Mouse (Mus musculus): Measurements from ENCODE around the gene Map3k12. TPM values are rescaled to one million over a fixed set of nuclear protein-coding genes. Genes with fewer than 3 reads are reported as not detected.

Gene Map3k12
- polyA plus RNA-seq, 1 experiment from 2014 or later = 58.3 TPM

DNA sequence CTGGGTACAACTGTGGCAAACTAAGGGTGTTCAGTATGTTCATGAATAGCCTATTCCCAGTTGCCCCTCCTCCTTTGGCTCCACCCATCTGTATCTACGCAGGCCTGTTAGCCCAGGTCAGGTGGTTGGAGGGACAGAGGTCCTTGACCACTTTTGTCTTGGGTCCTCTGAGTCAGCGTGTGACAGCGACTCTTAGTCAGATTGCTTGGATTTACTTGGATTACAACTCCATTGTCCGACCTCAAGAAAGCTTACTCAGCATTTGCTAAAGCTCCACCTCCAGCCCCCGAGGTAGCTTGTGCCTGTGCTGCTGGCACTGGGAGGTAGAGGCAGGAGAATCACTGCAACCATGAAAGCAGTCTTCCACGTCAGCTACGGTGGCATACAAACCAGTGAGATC lies 65.9 kb downstream of the Map3k12 start:
- no peaks in the 10 kb centered on the region for H3K27me3 ChIP-seq
- 43% methylated on average over 7 of the region's 7 CpGs for WGBS
- no peak overlapping the region for H3K27ac ChIP-seq (replicated peaks)
- H3K4me3 ChIP-seq = no peak overlapping the region
- no peak for ATAC-seq (ENCODE audit: low FRiP score, low read depth)
- no peak overlapping the region for H3K4me2 ChIP-seq
- H3K9ac ChIP-seq = no peak overlapping the region
- H3K36me3 ChIP-seq = no peaks in the 10 kb centered on the region
- no peaks in the 10 kb centered on the region for H3K9me3 ChIP-seq
- H3K4me1 ChIP-seq (replicated peaks) = no peaks in the 10 kb centered on the region

DNA sequence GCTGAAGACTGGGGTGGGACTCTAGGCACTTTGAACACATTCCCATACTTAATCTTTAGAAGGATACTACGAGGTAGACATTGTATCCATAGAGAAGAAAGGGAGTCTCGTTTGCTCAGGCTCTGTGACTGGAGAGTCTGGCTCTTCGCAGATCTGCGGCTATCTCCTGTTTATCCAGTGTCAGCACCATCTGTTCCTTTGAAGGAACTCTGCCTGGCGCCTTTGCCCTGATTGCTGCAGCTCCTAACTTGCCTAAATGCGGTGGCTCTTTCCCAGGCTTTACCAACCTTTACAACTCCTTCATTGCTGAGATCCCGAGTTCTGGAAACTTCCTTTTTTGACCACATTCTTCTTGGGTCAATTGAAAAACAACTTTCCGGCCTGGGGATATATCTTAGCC lies 67.5 kb downstream of the Map3k12 start:
- ATAC-seq (ENCODE audit: low FRiP score, low read depth) = no peak
- 74% methylated on average over 8 of the region's 8 CpGs for WGBS

More for the DNA sequence above, 67.5 kb downstream of the Map3k12 start:
- H3K4me1 ChIP-seq (replicated peaks) = no peaks in the 10 kb centered on the region
- H3K36me3 ChIP-seq = no peaks in the 10 kb centered on the region
- no peaks in the 10 kb centered on the region for H3K27me3 ChIP-seq
- no peak overlapping the region for H3K9ac ChIP-seq
- no peak overlapping the region for H3K4me2 ChIP-seq
- H3K27ac ChIP-seq (replicated peaks) = no peak overlapping the region
- no peak overlapping the region for H3K4me3 ChIP-seq
- no peaks in the 10 kb centered on the region for H3K9me3 ChIP-seq

Other genes with a start within 250 kb of the Map3k12 start
- gene Gm9918, start 246.5 kb downstream of the Map3k12 start, polyA plus RNA-seq (2015; fragmentation: Nextera tagmentation; extraction: Ambion mirVana) = 0.06 and 0.07 TPM in 2 replicates
- gene Mfsd5, start 237.6 kb downstream of the Map3k12 start, polyA plus RNA-seq (2015; fragmentation: Nextera tagmentation; extraction: Ambion mirVana) = 59.7 and 63.5 TPM in 2 replicates
- 4.4 and 6.7 TPM in 2 replicates for gene Espl1, start 220.8 kb downstream of the Map3k12 start, polyA plus RNA-seq (2015; fragmentation: Nextera tagmentation; extraction: Ambion mirVana)
- 460 and 473 TPM in 2 replicates for gene Pfdn5, start 190.9 kb downstream of the Map3k12 start, polyA plus RNA-seq (2015; fragmentation: Nextera tagmentation; extraction: Ambion mirVana)
- gene Myg1, start 185.4 kb downstream of the Map3k12 start, polyA plus RNA-seq (2015; fragmentation: Nextera tagmentation; extraction: Ambion mirVana) = 92.6 and 94.2 TPM in 2 replicates
- gene Aaas, start 166.3 kb downstream of the Map3k12 start, polyA plus RNA-seq (2015; fragmentation: Nextera tagmentation; extraction: Ambion mirVana) = 36.8 and 37.9 TPM in 2 replicates
- 0.57 and 0.71 TPM in 2 replicates for gene Sp7, start 149.9 kb downstream of the Map3k12 start, polyA plus RNA-seq (2015; fragmentation: Nextera tagmentation; extraction: Ambion mirVana)
- 3.4 and 4.0 TPM in 2 replicates for gene Sp1, start 110.9 kb downstream of the Map3k12 start, polyA plus RNA-seq (2015; fragmentation: Nextera tagmentation; extraction: Ambion mirVana)
- gene Amhr2, start 71.7 kb downstream of the Map3k12 start, polyA plus RNA-seq (2015; fragmentation: Nextera tagmentation; extraction: Ambion mirVana) = 0.21 and 0.52 TPM in 2 replicates
- gene Prr13, start 58.0 kb downstream of the Map3k12 start, polyA plus RNA-seq (2015; fragmentation: Nextera tagmentation; extraction: Ambion mirVana) = 88.7 and 98.5 TPM in 2 replicates
- gene Pcbp2, start 46.5 kb downstream of the Map3k12 start, polyA plus RNA-seq (2015; fragmentation: Nextera tagmentation; extraction: Ambion mirVana) = 124 and 126 TPM in 2 replicates
- gene Gm10337, start 13.3 kb downstream of the Map3k12 start, polyA plus RNA-seq (2015; fragmentation: Nextera tagmentation; extraction: Ambion mirVana) = 9.5 and 14.8 TPM in 2 replicates
- 98.0 and 104 TPM in 2 replicates for gene Tarbp2, start 1.1 kb upstream of the Map3k12 start, polyA plus RNA-seq (2015; fragmentation: Nextera tagmentation; extraction: Ambion mirVana)
- gene Npff, start 7.9 kb upstream of the Map3k12 start, polyA plus RNA-seq (2015; fragmentation: Nextera tagmentation; extraction: Ambion mirVana) = 4.8 and 5.3 TPM in 2 replicates
- not detected in 2 replicates for gene Gm28047, start 108.0 kb upstream of the Map3k12 start, polyA plus RNA-seq (2015; fragmentation: Nextera tagmentation; extraction: Ambion mirVana)
- gene Atf7, start 108.4 kb upstream of the Map3k12 start, polyA plus RNA-seq (2015; fragmentation: Nextera tagmentation; extraction: Ambion mirVana) = 19.4 and 19.8 TPM in 2 replicates
- 44.4 and 51.0 TPM in 2 replicates for gene Atp5g2, start 155.3 kb upstream of the Map3k12 start, polyA plus RNA-seq (2015; fragmentation: Nextera tagmentation; extraction: Ambion mirVana)
- 40.3 and 43.3 TPM in 2 replicates for gene Calcoco1, start 205.1 kb upstream of the Map3k12 start, polyA plus RNA-seq (2015; fragmentation: Nextera tagmentation; extraction: Ambion mirVana)

Data from hindbrain, embryonic 15.5 days (tissue).